Mouse (Mus musculus) hindbrain, postnatal 0 days (tissue): ENCODE measurements around the gene 4931423N10Rik. TPM values are rescaled to one million over a fixed set of nuclear protein-coding genes. Genes with fewer than 3 reads are reported as not detected.
"Not testable (repeated sequence)": the region's sequence is repeated elsewhere in the genome, so short reads cannot be mapped to it uniquely, and the experiment has no call there.

Experiments used
- ATAC-seq: fragments of 200-750 bp; cut with Nextera tagmentation; 2 replicates; pipeline ENCODE4 v1.8.0; 2017; ENCODE audit warnings: mild to moderate bottlenecking, moderate TSS enrichment, moderate library complexity
- DNase-seq: peaks from one replicate; pipeline ENCODE4 v3.0.0-alpha.2; 2015; ENCODE audit warnings: low spot score
- H3K27ac ChIP-seq: fragments of 300-500 bp; sonication (generic); 2 replicates; pipeline ENCODE4 v1.5.1; 2014; ENCODE audit warnings: mild to moderate bottlenecking
- H3K27me3 ChIP-seq: fragments of 300-500 bp; sonication (generic); 2 replicates; pipeline ENCODE4 v1.6.1; 2014; ENCODE audit warnings: low read length, mixed read lengths; ENCODE audit not compliant: insufficient read depth
- H3K36me3 ChIP-seq: fragments of 300-500 bp; sonication (generic); 2 replicates; pipeline ENCODE4 v1.6.1; 2014; ENCODE audit warnings: low read length, mixed read lengths; ENCODE audit not compliant: insufficient read depth
- H3K4me1 ChIP-seq: fragments of 300-500 bp; sonication (generic); 2 replicates; pipeline ENCODE4 v1.6.1; 2014; ENCODE audit warnings: antibody characterized with exemption, low read length, mixed read lengths; ENCODE audit not compliant: insufficient read depth
- H3K4me2 ChIP-seq: fragments of 300-500 bp; sonication (generic); 2 replicates; pipeline ENCODE4 v1.6.1; 2014; ENCODE audit warnings: low read depth, mild to moderate bottlenecking, low read length, moderate library complexity, mixed read lengths
- H3K4me3 ChIP-seq: fragments of 300-500 bp; sonication (generic); 2 replicates; pipeline ENCODE4 v1.5.1; 2014; ENCODE audit warnings: low read length
- H3K9ac ChIP-seq: fragments of 300-500 bp; sonication (generic); replicated peaks from 2 replicates; pipeline ENCODE4 v1.6.1; 2014; ENCODE audit warnings: mild to moderate bottlenecking, low read length, moderate library complexity, mixed read lengths
- H3K9me3 ChIP-seq: fragments of 300-500 bp; sonication (generic); 2 replicates; pipeline ENCODE4 v1.6.1; 2016; ENCODE audit warnings: low read length, mixed read lengths
- CTCF ChIP-seq: IDR thresholded peaks from 2 replicates; pipeline ENCODE4 v1.5.1; 2016; ENCODE audit warnings: antibody characterized with exemption, control low read depth, low read depth
- WGBS: fragments of 180-500 bp; shearing (Covaris S2); extraction: QIAGEN DNeasy Blood & Tissue Kit; methylation state at CpG from one replicate; pipeline ENCODE4 v1.1.7; 2014; 5-methylcytosine and 5-hydroxymethylcytosine counted together
- polyA plus RNA-seq: library from polyadenylated mRNA; unstranded; fragments of >200 nt; fragmentation: Nextera tagmentation; extraction: Ambion mirVana; gene quantifications from 2 replicates; pipeline ENCODE4 v1.2.1, GENCODE M21; 2015
- total RNA-seq: library from RNA; depleted of rRNA; stranded (reverse); fragments of >200 nt; gene quantifications from 2 replicates; pipeline ENCODE4 v1.2.3, GENCODE M21; 2014; rRNA removed

4931423N10Rik gene
- total and polyA plus RNA-seq, 2 experiments from 2014 or later: 0.21 to 0.30 TPM

DNA sequence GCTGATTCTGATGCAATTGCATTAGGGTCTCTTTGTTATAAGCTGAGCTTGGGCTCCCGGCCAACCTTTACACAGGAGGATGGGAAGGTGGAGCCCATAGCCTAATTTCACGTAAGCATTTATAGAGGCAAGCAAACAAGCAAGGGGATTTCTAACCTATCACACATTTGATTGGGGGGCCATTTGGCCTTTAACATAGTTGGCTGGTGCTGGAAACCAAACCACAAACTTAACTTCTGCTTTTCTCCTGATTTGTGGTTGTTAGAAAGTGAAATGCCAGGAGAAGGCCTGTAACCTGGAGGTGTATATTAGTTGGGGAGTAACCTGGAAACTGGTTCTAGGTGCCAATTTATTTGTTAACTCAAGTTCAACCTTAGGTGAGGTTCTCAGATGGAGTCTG, 21.2 kb downstream of the 4931423N10Rik start:
- WGBS: 69% methylated on average over 2 of the region's 2 CpGs
- Histone ChIP-seq H3K9me3 (no peaks in the 10 kb centered on the region), H3K9ac (no peak overlapping the region), H3K36me3 (no peaks in the 10 kb centered on the region), H3K4me1 (no peaks in the 10 kb centered on the region), H3K4me2 (no peak overlapping the region), H3K4me3 (no peak overlapping the region), H3K27me3 (no peaks in the 10 kb centered on the region), H3K27ac (no peak overlapping the region)
- DNase-seq (no peak), ATAC-seq (no peak)
- TF ChIP-seq CTCF: no peak

DNA sequence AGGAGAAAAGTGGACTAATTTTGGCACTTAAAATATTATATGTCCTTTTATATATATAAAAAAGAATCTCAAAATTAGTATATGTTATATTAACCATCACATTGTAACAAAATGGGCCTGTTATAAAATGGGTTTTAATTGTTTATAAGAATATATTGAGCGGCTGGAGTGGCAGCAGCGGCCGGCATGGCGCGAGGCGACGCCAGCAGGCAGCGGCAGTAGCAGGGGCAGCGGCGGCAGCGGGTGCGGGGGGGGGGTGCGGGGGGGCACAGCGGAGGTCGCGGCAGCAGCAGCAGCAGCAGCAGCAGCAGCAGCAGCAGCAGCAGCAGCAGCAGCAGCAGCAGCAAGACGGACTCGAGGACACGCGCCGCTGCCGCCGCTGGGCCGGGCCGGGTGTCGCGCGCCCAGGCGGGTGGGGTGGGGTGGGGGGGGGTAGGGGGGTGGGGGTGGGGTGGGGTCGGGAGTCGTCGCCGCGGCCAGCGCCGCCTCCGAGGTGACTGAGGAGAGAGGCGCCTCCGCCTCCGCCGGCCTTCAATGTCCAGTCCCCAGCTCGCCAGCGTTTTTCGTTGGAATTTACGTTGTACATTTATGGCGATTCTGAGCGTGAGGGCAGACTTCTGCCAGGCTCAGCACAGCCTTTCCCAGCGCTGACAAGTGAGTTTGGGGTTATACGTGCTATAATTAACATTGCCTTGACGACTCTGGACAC, 26.9 kb downstream of the 4931423N10Rik start:
- no peak for TF ChIP-seq CTCF
- H3K9ac ChIP-seq: peak overlapping the region; percentile 38; the same call in 1 of the 2 replicates
- peak; percentile 88 for ATAC-seq
- H3K27me3 ChIP-seq: no peaks in the 10 kb centered on the region
- H3K9me3 ChIP-seq: no peaks in the 10 kb centered on the region
- H3K4me2 ChIP-seq: peak overlapping the region; percentile 57
- peak overlapping the region; percentile 44 for H3K4me3 ChIP-seq
- H3K36me3 ChIP-seq: no peaks in the 10 kb centered on the region
- peak; percentile 50 for DNase-seq
- WGBS: under 1% methylated on average over 40 of the region's 50 CpGs
- no peaks in the 10 kb centered on the region for H3K4me1 ChIP-seq
- no peak overlapping the region for H3K27ac ChIP-seq

- not testable (repeated sequence) for H3K27ac ChIP-seq, H3K36me3 ChIP-seq, ATAC-seq, H3K4me3 ChIP-seq, H3K27me3 ChIP-seq, H3K4me1 ChIP-seq, H3K9me3 ChIP-seq, H3K4me2 ChIP-seq, H3K9ac ChIP-seq, DNase-seq
- WGBS: 51% methylated on average over 19 of the region's 19 CpGs
Observed at GRCm38 (mm10) chr2:23290991-23291390, 83.7 kb downstream of the 4931423N10Rik start.

GRCm38 (mm10) chr2:23314869-23315268, 107.6 kb downstream of the 4931423N10Rik start:
- DNase-seq: peak; percentile 51
- H3K9ac ChIP-seq: no peak overlapping the region
- no peak overlapping the region for H3K4me2 ChIP-seq
- H3K27me3 ChIP-seq: no peaks in the 10 kb centered on the region
- H3K36me3 ChIP-seq: no peaks in the 10 kb centered on the region
- 8% methylated on average over 1 of the region's 1 CpGs for WGBS
- no peak overlapping the region for H3K27ac ChIP-seq
- H3K9me3 ChIP-seq: no peaks in the 10 kb centered on the region
- TF ChIP-seq CTCF: peak; percentile 68
- H3K4me3 ChIP-seq: no peak overlapping the region
- no peaks in the 10 kb centered on the region for H3K4me1 ChIP-seq
- ATAC-seq: peak; percentile 70; the same call in 1 of the 2 replicates

Other genes starting within 250 kb of the 4931423N10Rik start
- 180 and 218 TPM in 2 replicates for gene Abi1, start 167.2 kb upstream of the 4931423N10Rik start, total RNA-seq
- gene Abi1, start 167.2 kb upstream of the 4931423N10Rik start, polyA plus RNA-seq: 60.4 and 64.9 TPM in 2 replicates
- gene Acbd5, start 139.3 kb upstream of the 4931423N10Rik start, total RNA-seq: 29.7 and 30.1 TPM in 2 replicates
- 60.9 and 66.0 TPM in 2 replicates for gene Acbd5, start 139.3 kb upstream of the 4931423N10Rik start, polyA plus RNA-seq
- 2.4 and 2.5 TPM in 2 replicates for gene Mastl, start 51.5 kb upstream of the 4931423N10Rik start, total RNA-seq
- 2.2 and 3.0 TPM in 2 replicates for gene Mastl, start 51.5 kb upstream of the 4931423N10Rik start, polyA plus RNA-seq
- 41.6 and 42.6 TPM in 2 replicates for gene Yme1l1, start 51.1 kb upstream of the 4931423N10Rik start, total RNA-seq
- gene Yme1l1, start 51.1 kb upstream of the 4931423N10Rik start, polyA plus RNA-seq: 50.9 and 55.2 TPM in 2 replicates
- gene Nxph2, start 113.8 kb downstream of the 4931423N10Rik start, total RNA-seq: 2.9 and 3.2 TPM in 2 replicates
- gene Nxph2, start 113.8 kb downstream of the 4931423N10Rik start, polyA plus RNA-seq: 4.3 and 4.4 TPM in 2 replicates